Mouse (Mus musculus) kidney, embryonic 16.5 days (tissue): ENCODE measurements around the gene Terb1. TPM values are rescaled to one million over a fixed set of nuclear protein-coding genes. Genes with fewer than 3 reads are reported as not detected.

Experiments used
- ATAC-seq: fragments of 200-750 bp; cut with Nextera tagmentation; 2 replicates; pipeline ENCODE4 v1.8.0; 2017; ENCODE audit warnings: moderate TSS enrichment; ENCODE audit not compliant: low FRiP score, low TSS enrichment
- H3K27ac ChIP-seq: fragments of 300-500 bp; sonication (generic); 2 replicates; pipeline ENCODE4 v1.5.1; 2014; ENCODE audit warnings: low read length
- H3K27me3 ChIP-seq: fragments of 300-500 bp; sonication (generic); 2 replicates; pipeline ENCODE4 v1.6.1; 2014; ENCODE audit warnings: low read length, control low read depth, mixed read lengths; ENCODE audit not compliant: insufficient read depth
- H3K36me3 ChIP-seq: fragments of 300-500 bp; sonication (generic); 2 replicates; pipeline ENCODE4 v1.6.1; 2014; ENCODE audit warnings: low read length, control low read depth, mixed read lengths; ENCODE audit not compliant: insufficient read depth
- H3K4me1 ChIP-seq: fragments of 300-500 bp; sonication (generic); 2 replicates; pipeline ENCODE4 v1.6.1; 2014; ENCODE audit warnings: low read length, control low read depth, mixed read lengths; ENCODE audit not compliant: insufficient read depth
- H3K4me2 ChIP-seq: fragments of 300-500 bp; sonication (generic); replicated peaks from 2 replicates; pipeline ENCODE4 v1.6.1; 2014; ENCODE audit warnings: low read depth, low read length
- H3K4me3 ChIP-seq: fragments of 300-500 bp; sonication (generic); 2 replicates; pipeline ENCODE4 v1.5.1; 2014; ENCODE audit warnings: mild to moderate bottlenecking, low read length
- H3K9ac ChIP-seq: fragments of 300-500 bp; sonication (generic); replicated peaks from 2 replicates; pipeline ENCODE4 v1.6.1; 2014; ENCODE audit warnings: low read length
- H3K9me3 ChIP-seq: fragments of 300-500 bp; sonication (generic); 2 replicates; pipeline ENCODE4 v1.6.1; 2016; ENCODE audit warnings: low read length, control low read depth
- WGBS: fragments of 180-500 bp; shearing (Covaris S2); extraction: QIAGEN DNeasy Blood & Tissue Kit; methylation state at CpG from one replicate; pipeline ENCODE4 v1.1.7; 2014; 5-methylcytosine and 5-hydroxymethylcytosine counted together
- polyA plus RNA-seq: library from polyadenylated mRNA; unstranded; fragments of >200 nt; fragmentation: Nextera tagmentation; extraction: Ambion mirVana; gene quantifications from 2 replicates; pipeline ENCODE4 v1.2.1, GENCODE M21; 2015

The Terb1 gene
- 0.36 and 0.44 TPM in 2 replicates for polyA plus RNA-seq

GRCm38 (mm10) chr8:104509061-104510006 is at the start of gene Terb1:
Gene Terb1, minus strand, starts transcription at chr8:104509910.
- no peaks in the 10 kb centered on the region for H3K9me3 ChIP-seq
- peak within 1 kb of the TSS; percentile 100 for H3K4me2 ChIP-seq
- peak within 1 kb of the TSS; percentile 82 for H3K9ac ChIP-seq
- peaks cover 9% of the 10 kb centered on the region for H3K36me3 ChIP-seq
- H3K27me3 ChIP-seq: no peaks in the 10 kb centered on the region
- H3K4me3 ChIP-seq: peak within 1 kb of the TSS; percentile 66
- H3K27ac ChIP-seq: peak within 1 kb of the TSS; percentile 69; the same call in 1 of the 2 replicates
- WGBS: 1% methylated on average over 60 of the region's 64 CpGs
- peaks cover 11% of the 10 kb centered on the region for H3K4me1 ChIP-seq
- peak; percentile 94 for ATAC-seq

DNA sequence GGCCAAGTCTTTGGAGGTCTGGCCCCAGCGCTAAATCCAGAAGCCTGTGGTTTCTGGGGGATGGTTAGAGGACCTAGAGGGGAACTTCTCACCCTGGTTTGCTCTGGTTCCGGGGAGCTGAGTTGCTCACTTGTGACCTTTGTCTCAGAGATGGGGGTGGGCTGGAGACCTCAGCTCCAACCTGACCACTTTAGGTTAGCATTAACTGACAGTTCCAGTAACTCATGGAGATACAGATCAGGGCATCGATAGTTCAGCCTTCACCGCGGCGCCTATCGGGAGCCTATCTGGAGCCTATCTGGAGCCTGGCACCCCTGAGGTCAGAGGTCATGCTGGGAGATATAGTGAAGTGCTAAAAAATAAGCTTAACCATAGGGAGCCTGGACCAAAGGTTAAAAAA is 47.5 kb upstream of the Terb1 start:
- no peaks in the 10 kb centered on the region for H3K27me3 ChIP-seq
- no peak overlapping the region for H3K27ac ChIP-seq
- H3K9me3 ChIP-seq: no peaks in the 10 kb centered on the region
- H3K9ac ChIP-seq: no peak overlapping the region
- H3K4me3 ChIP-seq: no peak overlapping the region
- H3K36me3 ChIP-seq: no peaks in the 10 kb centered on the region
- no peak overlapping the region for H3K4me2 ChIP-seq
- no peak for ATAC-seq
- H3K4me1 ChIP-seq: no peaks in the 10 kb centered on the region
- WGBS: 60% methylated on average over 7 of the region's 7 CpGs

GRCm38 (mm10) chr8:104555191-104555590 is 45.5 kb upstream of the Terb1 start:
- ATAC-seq: no peak

GRCm38 (mm10) chr8:104543440-104544045 is 33.8 kb upstream of the Terb1 start:
- WGBS: 78% methylated on average over 8 of the region's 8 CpGs
- no peak overlapping the region for H3K4me3 ChIP-seq

More at GRCm38 (mm10) chr8:104555191-104555590, 45.5 kb upstream of the Terb1 start:
- H3K27me3 ChIP-seq: no peaks in the 10 kb centered on the region
- no peaks in the 10 kb centered on the region for H3K4me1 ChIP-seq
- no peak overlapping the region for H3K27ac ChIP-seq
- H3K4me3 ChIP-seq: no peak overlapping the region
- no peaks in the 10 kb centered on the region for H3K9me3 ChIP-seq
- 91% methylated on average over 4 of the region's 4 CpGs for WGBS
- H3K4me2 ChIP-seq: no peak overlapping the region
- H3K36me3 ChIP-seq: no peaks in the 10 kb centered on the region
- no peak overlapping the region for H3K9ac ChIP-seq

GRCm38 (mm10) chr8:104542160-104542559 is 32.5 kb upstream of the Terb1 start:
- Histone ChIP-seq H3K9me3 (no peaks in the 10 kb centered on the region), H3K4me2 (no peak overlapping the region), H3K4me3 (no peak overlapping the region), H3K27ac (no peak overlapping the region), H3K4me1 (peaks cover 12% of the 10 kb centered on the region), H3K9ac (no peak overlapping the region), H3K36me3 (no peaks in the 10 kb centered on the region), H3K27me3 (peaks cover 56% of the 10 kb centered on the region)
- ATAC-seq: no peak
- 7% methylated on average over 11 of the region's 11 CpGs for WGBS

More at GRCm38 (mm10) chr8:104543440-104544045, 33.8 kb upstream of the Terb1 start:
- Histone ChIP-seq H3K4me1 (peaks cover 12% of the 10 kb centered on the region), H3K9me3 (no peaks in the 10 kb centered on the region), H3K9ac (no peak overlapping the region), H3K27ac (no peak overlapping the region), H3K36me3 (no peaks in the 10 kb centered on the region), H3K27me3 (peaks cover 55% of the 10 kb centered on the region), H3K4me2 (no peak overlapping the region)
- ATAC-seq: no peak

GRCm38 (mm10) chr8:104541515-104541880 is 31.8 kb upstream of the Terb1 start:
- Histone ChIP-seq H3K9ac (no peak overlapping the region), H3K36me3 (no peaks in the 10 kb centered on the region), H3K27ac (no peak overlapping the region), H3K4me2 (peak overlapping the region; percentile 99), H3K4me3 (peak overlapping the region; percentile 55), H3K4me1 (peaks cover 12% of the 10 kb centered on the region), H3K9me3 (no peaks in the 10 kb centered on the region), H3K27me3 (peaks cover 56% of the 10 kb centered on the region)
- WGBS: 11% methylated on average over 8 of the region's 8 CpGs
- ATAC-seq: no peak

DNA sequence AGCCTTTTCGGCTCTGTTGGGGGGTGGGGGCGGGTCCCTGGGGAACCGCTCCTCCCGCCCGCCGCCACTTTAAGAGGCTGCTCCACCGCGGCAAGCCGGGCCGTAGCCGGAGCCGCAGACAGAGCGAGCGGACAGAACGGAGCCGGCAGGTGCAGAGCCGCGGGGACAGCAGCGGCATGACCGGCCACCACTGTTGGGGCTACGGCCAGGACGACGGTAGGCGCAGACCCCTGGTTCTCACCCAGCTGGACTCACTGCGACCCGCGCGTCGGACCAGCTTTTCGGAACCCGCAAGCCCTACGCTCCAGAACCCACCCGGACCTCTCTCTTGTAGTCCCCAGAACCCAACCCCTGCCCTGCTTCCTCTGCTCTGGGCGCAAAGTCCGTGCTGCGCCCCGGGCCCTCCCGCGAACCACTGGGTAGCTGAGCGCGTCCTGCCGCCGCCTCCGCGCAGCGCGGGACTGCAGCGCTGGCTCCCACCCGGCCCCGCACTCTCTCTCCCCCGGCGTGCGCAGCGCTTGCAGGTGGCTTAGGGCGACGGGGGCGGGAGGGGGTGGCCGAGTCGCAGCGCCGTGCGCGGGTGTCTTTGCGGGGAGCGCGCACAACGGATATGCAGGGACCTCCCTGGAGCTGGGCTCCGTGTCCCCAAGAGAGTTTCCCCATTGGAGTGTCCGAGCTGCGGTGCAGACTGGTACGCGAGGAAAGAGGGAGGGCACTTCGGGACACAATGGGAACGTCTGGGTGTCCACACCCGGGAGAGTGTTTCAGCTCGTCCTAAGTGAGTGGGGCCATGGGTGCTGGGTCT is 31.2 kb upstream of the Terb1 start:
- under 1% methylated on average over 76 of the region's 76 CpGs for WGBS
- no peaks in the 10 kb centered on the region for H3K9me3 ChIP-seq
- peaks cover 12% of the 10 kb centered on the region for H3K4me1 ChIP-seq
- H3K4me3 ChIP-seq: peak overlapping the region; percentile 55
- H3K4me2 ChIP-seq: peak overlapping the region; percentile 99
- no peaks in the 10 kb centered on the region for H3K36me3 ChIP-seq
- H3K9ac ChIP-seq: peak overlapping the region; percentile 61
- peak; percentile 61 for ATAC-seq
- peaks cover 56% of the 10 kb centered on the region for H3K27me3 ChIP-seq
- H3K27ac ChIP-seq: no peak overlapping the region

DNA sequence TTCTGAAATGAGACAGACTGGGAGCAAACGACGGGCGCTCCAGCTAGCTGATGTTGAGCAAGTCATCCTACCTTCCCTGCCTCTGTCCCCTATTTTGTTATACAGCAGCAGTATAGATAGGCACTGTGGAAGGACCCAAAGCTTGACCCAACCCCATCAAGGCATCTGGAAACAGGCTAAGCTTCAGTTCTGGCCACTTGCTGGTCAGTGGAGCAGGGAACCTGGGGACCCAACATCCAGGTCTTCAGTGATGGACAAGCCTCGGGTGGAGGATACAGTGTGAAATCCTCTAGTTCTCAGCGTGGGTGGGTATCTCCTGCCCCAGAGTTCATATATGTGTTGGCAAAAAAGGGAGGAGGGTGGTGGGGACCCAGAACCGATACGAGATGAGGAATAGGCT is 30.5 kb upstream of the Terb1 start:
- Histone ChIP-seq H3K9me3 (no peaks in the 10 kb centered on the region), H3K27ac (no peak overlapping the region), H3K4me1 (peaks cover 13% of the 10 kb centered on the region), H3K4me2 (peak overlapping the region; percentile 99), H3K36me3 (no peaks in the 10 kb centered on the region), H3K4me3 (peak overlapping the region; percentile 55), H3K27me3 (peaks cover 56% of the 10 kb centered on the region), H3K9ac (no peak overlapping the region; the same call in 1 of the 2 replicates)
- ATAC-seq: no peak
- WGBS: 40% methylated on average over 7 of the region's 7 CpGs

DNA sequence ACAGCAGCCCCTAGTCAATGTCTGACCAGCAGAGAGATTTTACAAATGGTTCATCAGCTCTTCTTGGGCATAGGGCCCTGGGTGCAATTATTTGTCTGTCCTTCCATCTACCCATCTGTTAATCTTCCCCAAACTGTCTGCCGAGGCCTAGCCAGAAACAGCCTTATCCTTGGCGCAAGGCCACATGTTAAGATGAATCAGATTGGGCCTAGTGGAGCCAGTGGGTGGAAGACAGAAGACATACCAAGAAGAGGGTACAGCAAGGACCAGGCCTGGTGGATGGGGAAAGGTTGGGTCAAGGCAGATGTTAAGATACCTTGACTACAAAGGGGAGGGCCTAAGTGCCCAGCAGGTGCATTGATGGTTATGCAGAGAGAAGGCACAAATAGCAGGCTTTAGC is 29.9 kb upstream of the Terb1 start:
- Histone ChIP-seq H3K4me1 (peaks cover 19% of the 10 kb centered on the region), H3K27ac (no peak overlapping the region), H3K27me3 (peaks cover 56% of the 10 kb centered on the region), H3K36me3 (no peaks in the 10 kb centered on the region), H3K4me3 (no peak overlapping the region), H3K9me3 (no peaks in the 10 kb centered on the region), H3K9ac (no peak overlapping the region), H3K4me2 (no peak overlapping the region)
- ATAC-seq: no peak
- WGBS: 88% methylated on average over 2 of the region's 2 CpGs
